Mouse (Mus musculus): ENCODE data around the gene Vmn2r46. TPM values are rescaled to one million over a fixed set of nuclear protein-coding genes. Genes with fewer than 3 reads are reported as not detected.
"Not testable (repeated sequence)": the region's sequence is repeated elsewhere in the genome, so short reads cannot be mapped to it uniquely, and the experiment has no call there.

The Vmn2r46 gene
- polyA plus RNA-seq (2016; fragmentation: Nextera tagmentation; extraction: Ambion mirVana): not detected in 2 replicates

DNA sequence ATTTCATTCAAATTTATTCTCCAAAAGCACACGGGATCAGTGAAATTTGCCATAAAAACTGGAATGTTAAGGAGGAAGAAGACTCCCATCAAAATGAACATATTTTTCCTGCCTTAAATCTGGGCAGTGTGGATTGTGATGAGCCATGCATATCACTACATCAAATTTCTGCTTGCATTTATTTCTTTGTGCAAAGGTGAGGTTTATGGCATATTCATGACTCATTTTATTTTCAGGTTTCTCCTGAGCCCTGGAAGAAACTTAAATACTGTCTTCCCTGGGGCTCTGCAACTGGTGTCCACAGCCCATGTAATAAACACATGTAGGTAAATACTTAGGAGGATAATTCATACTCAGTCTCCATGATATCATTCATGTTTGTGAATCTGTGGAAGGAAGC is at the start of gene Vmn2r46:
TSS of gene Vmn2r46 (minus strand) at position 101 of the 400 bp plus-strand sequence.
- not testable (repeated sequence) for H3K9ac ChIP-seq (replicated peaks); H3K4me3 ChIP-seq (replicated peaks); H3K36me3 ChIP-seq; ATAC-seq (ENCODE audit: insufficient number of reproducible peaks, insufficient read depth, low FRiP score, low TSS enrichment, low read depth); H3K4me1 ChIP-seq (replicated peaks); H3K4me2 ChIP-seq; H3K27me3 ChIP-seq; H3K9me3 ChIP-seq; H3K27ac ChIP-seq
- WGBS: no CpG with 5 or more reads among the region's 1 CpGs

Other genes starting within 250 kb of the Vmn2r46 start
- gene Vmn2r47, start 70.8 kb upstream of the Vmn2r46 start, polyA plus RNA-seq (2016; fragmentation: Nextera tagmentation; extraction: Ambion mirVana): not detected in 2 replicates
- not detected in 2 replicates for gene Vmn2r48, start 183.0 kb upstream of the Vmn2r46 start, polyA plus RNA-seq (2016; fragmentation: Nextera tagmentation; extraction: Ambion mirVana)
- gene Vmn2r49, start 221.7 kb upstream of the Vmn2r46 start, polyA plus RNA-seq (2016; fragmentation: Nextera tagmentation; extraction: Ambion mirVana): not detected in 2 replicates

Data from limb, embryonic 12.5 days (tissue).